16 mouse cellular contexts compared by ENCODE assay signal in the genomic region with DNA sequence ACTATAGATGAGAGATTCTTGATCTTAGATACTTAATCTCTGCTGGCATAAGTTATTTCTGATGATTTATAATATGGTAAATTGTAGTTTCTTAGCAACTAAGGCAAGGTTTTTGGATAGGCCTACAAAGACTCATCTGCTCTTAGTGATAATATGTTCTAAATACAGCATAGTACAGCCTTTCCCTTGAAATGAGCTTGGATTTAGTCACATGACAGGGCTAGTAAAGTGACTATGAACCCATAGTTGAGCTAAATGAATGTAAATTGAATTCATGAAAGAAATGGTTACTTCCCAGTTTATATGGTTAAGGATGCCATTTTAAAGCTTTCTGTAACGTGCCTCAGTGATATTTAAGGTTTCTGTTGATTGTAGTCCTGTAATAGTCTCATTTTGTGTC. TPM values are rescaled to one million over a fixed set of nuclear protein-coding genes. Genes with fewer than 3 reads are reported as not detected.
DNase-seq lines count a peak whose midpoint lies in the region; ATAC-seq and TF ChIP-seq lines count a peak whose summit lies in the region.
"Had no signal": no experiment of that assay in that cellular context is flagged by ENCODE, and none has a peak within 500 bp of the region (broad histone marks: within the 10 kb centered on the region; RNA-seq: fewer than 3 reads in every experiment).

No protein-coding gene starts in this region.

- H3K9me3 ChIP-seq in heart, embryonic 14.5 days (ENCODE audit: control insufficient read depth, low read length), result no peaks in the 10 kb centered on the region
- no peaks in the 10 kb centered on the region for H3K9me3 ChIP-seq in midbrain, embryonic 14.5 days (ENCODE audit: control insufficient read depth, low read length)
- no peaks in the 10 kb centered on the region for H3K9me3 ChIP-seq in midbrain, embryonic 11.5 days (ENCODE audit: control insufficient read depth, low read length)
- no peaks in the 10 kb centered on the region for H3K9me3 ChIP-seq in hindbrain, postnatal 0 days (ENCODE audit: low read length)
- no peaks in the 10 kb centered on the region for H3K9me3 ChIP-seq in neural tube, embryonic 14.5 days (ENCODE audit: control insufficient read depth, low read length)
- H3K9me3 ChIP-seq: embryonic facial prominence, embryonic 15.5 days; midbrain, embryonic 12.5 days had no signal

- H3K4me2 ChIP-seq in heart, embryonic 14.5 days (ENCODE audit: low read length), result peak overlapping the region; percentile 83
- peak overlapping the region; percentile 80 for H3K4me2 ChIP-seq in midbrain, embryonic 14.5 days (ENCODE audit: low read length)
- no peak overlapping the region for H3K4me2 ChIP-seq in midbrain, embryonic 11.5 days
- peak overlapping the region; percentile 76 for H3K4me2 ChIP-seq in hindbrain, postnatal 0 days (ENCODE audit: low read depth, low read length)
- H3K4me2 ChIP-seq in neural tube, embryonic 14.5 days (ENCODE audit: low read depth, low read length), result 0 out of 2 replicates have a peak overlapping the region, but pooled peaks have one; percentile 6

- H3K27me3 ChIP-seq in heart, embryonic 14.5 days (ENCODE audit: control insufficient read depth, insufficient read depth, low read length), result no peaks in the 10 kb centered on the region
- H3K27me3 ChIP-seq in midbrain, embryonic 14.5 days (ENCODE audit: control insufficient read depth, insufficient read depth, low read length), result no peaks in the 10 kb centered on the region
- no peaks in the 10 kb centered on the region for H3K27me3 ChIP-seq in midbrain, embryonic 11.5 days (ENCODE audit: control insufficient read depth, insufficient read depth, low read length)
- no peaks in the 10 kb centered on the region for H3K27me3 ChIP-seq in hindbrain, postnatal 0 days (ENCODE audit: insufficient read depth, low read length)
- H3K27me3 ChIP-seq in neural tube, embryonic 14.5 days (ENCODE audit: control insufficient read depth, insufficient read depth, low read length), result peaks cover 3% of the 10 kb centered on the region; the same call in 1 of the 2 replicates
- H3K27me3 ChIP-seq: embryonic facial prominence, embryonic 15.5 days; midbrain, embryonic 12.5 days; Patski had no signal

- WGBS in heart, embryonic 14.5 days, result 81% methylated on average over 1 of the region's 1 CpGs
- WGBS in midbrain, embryonic 14.5 days, result 80% methylated on average over 1 of the region's 1 CpGs
- WGBS in midbrain, embryonic 11.5 days, result 82% methylated on average over 1 of the region's 1 CpGs
- WGBS in hindbrain, postnatal 0 days, result 67% methylated on average over 1 of the region's 1 CpGs
- 55% methylated on average over 1 of the region's 1 CpGs for WGBS in neural tube, embryonic 14.5 days

- DNase-seq in heart, postnatal 36 days, result no peak
- DNase-seq in midbrain, embryonic 14.5 days, result no peak
- DNase-seq in midbrain, embryonic 11.5 days (ENCODE audit: low spot score, missing footprints), result no peak
- DNase-seq in hindbrain, postnatal 0 days (ENCODE audit: low spot score), result no peak
- no peak for DNase-seq in urinary bladder, postnatal 10 days (ENCODE audit: low spot score)
- DNase-seq: cerebellum, postnatal 36 days; heart, postnatal 4 days; kidney, adult 8-10 months; lung, adult 18-20 months; right cerebral cortex, postnatal 25 days; thymus, postnatal 14 days had no signal

- ATAC-seq in heart, embryonic 14.5 days (ENCODE audit: insufficient number of reproducible peaks, insufficient read depth, low FRiP score, low read depth), result no peak
- ATAC-seq in midbrain, embryonic 14.5 days (ENCODE audit: low FRiP score, low TSS enrichment), result no peak
- ATAC-seq in midbrain, embryonic 11.5 days (ENCODE audit: low FRiP score), result no peak
- no peak for ATAC-seq in hindbrain, postnatal 0 days
- ATAC-seq in neural tube, embryonic 14.5 days (ENCODE audit: low read depth), result no peak
- ATAC-seq: Patski had no signal

- intact Hi-C loops in heart, postnatal 36 days (cut with DNase I), result loop anchor here (5.0 kb wide), 1 partner anchor 33 kb away; no protein-coding TSS in a partner anchor

- TF ChIP-seq CTCF in hindbrain, postnatal 0 days (IDR thresholded peaks at IDR 0.05; ENCODE audit: low read depth), result no peak

- H3K27ac ChIP-seq in heart, embryonic 14.5 days (replicated peaks in 1 of 2; ENCODE audit: control insufficient read depth in 1 of 2, insufficient read depth in 1 of 2, low read depth in 2 of 2, low read length in 2 of 2), result no peak overlapping the region
- H3K27ac ChIP-seq in midbrain, embryonic 14.5 days (replicated peaks; ENCODE audit: low read depth, low read length), result no peak overlapping the region
- H3K27ac ChIP-seq in midbrain, embryonic 11.5 days (ENCODE audit: low read depth, low read length), result no peak overlapping the region
- no peak overlapping the region for H3K27ac ChIP-seq in hindbrain, postnatal 0 days
- no peak overlapping the region for H3K27ac ChIP-seq in neural tube, embryonic 14.5 days (ENCODE audit: low read depth, low read length)
- H3K27ac ChIP-seq: embryonic facial prominence, embryonic 15.5 days; midbrain, embryonic 12.5 days had no signal

- H3K9ac ChIP-seq in heart, embryonic 14.5 days (ENCODE audit: low read length), result no peak overlapping the region
- H3K9ac ChIP-seq in midbrain, embryonic 14.5 days (replicated peaks; ENCODE audit: low read length), result no peak overlapping the region
- H3K9ac ChIP-seq in midbrain, embryonic 11.5 days (ENCODE audit: low read length), result no peak overlapping the region
- no peak overlapping the region for H3K9ac ChIP-seq in hindbrain, postnatal 0 days (replicated peaks; ENCODE audit: low read length)
- no peak overlapping the region for H3K9ac ChIP-seq in neural tube, embryonic 14.5 days (replicated peaks; ENCODE audit: low read depth, low read length)
- H3K9ac ChIP-seq: embryonic facial prominence, embryonic 15.5 days had no signal

- H3K36me3 ChIP-seq in heart, embryonic 14.5 days (ENCODE audit: control insufficient read depth, insufficient read depth, low read length), result no peaks in the 10 kb centered on the region
- no peaks in the 10 kb centered on the region for H3K36me3 ChIP-seq in midbrain, embryonic 14.5 days (ENCODE audit: control insufficient read depth, insufficient read depth, low read length)
- H3K36me3 ChIP-seq in midbrain, embryonic 11.5 days (ENCODE audit: control insufficient read depth, insufficient read depth, low read length), result no peaks in the 10 kb centered on the region
- no peaks in the 10 kb centered on the region for H3K36me3 ChIP-seq in hindbrain, postnatal 0 days (ENCODE audit: insufficient read depth, low read length)
- no peaks in the 10 kb centered on the region for H3K36me3 ChIP-seq in neural tube, embryonic 14.5 days (ENCODE audit: control insufficient read depth, insufficient read depth, low read length)
- H3K36me3 ChIP-seq: midbrain, embryonic 12.5 days had no signal

- H3K4me3 ChIP-seq in heart, embryonic 14.5 days (ENCODE audit: control insufficient read depth in 1 of 2, insufficient read depth in 1 of 2, low read depth in 1 of 2, low read length in 2 of 2), result no peak overlapping the region; a peak in 1 of 4 replicates
- H3K4me3 ChIP-seq in midbrain, embryonic 14.5 days (replicated peaks; ENCODE audit: low read depth, low read length), result no peak overlapping the region
- H3K4me3 ChIP-seq in midbrain, embryonic 11.5 days (ENCODE audit: low read depth, low read length), result no peak overlapping the region
- no peak overlapping the region; the same call in 1 of the 2 replicates for H3K4me3 ChIP-seq in hindbrain, postnatal 0 days (ENCODE audit: low read length)
- H3K4me3 ChIP-seq in neural tube, embryonic 14.5 days (ENCODE audit: low read depth, low read length), result peak overlapping the region; percentile 93

- H3K4me1 ChIP-seq in heart, embryonic 14.5 days (ENCODE audit: control insufficient read depth in 2 of 2, insufficient read depth in 2 of 2, low read length in 2 of 2), result peaks cover 3 to 17% of the 10 kb centered on the region in 2 experiments; a peak in 3 of 4 replicates
- H3K4me1 ChIP-seq in midbrain, embryonic 14.5 days (ENCODE audit: control insufficient read depth, insufficient read depth, low read length), result peaks cover 15% of the 10 kb centered on the region
- peaks cover 12% of the 10 kb centered on the region for H3K4me1 ChIP-seq in midbrain, embryonic 11.5 days (ENCODE audit: control insufficient read depth, insufficient read depth, low read length)
- no peaks in the 10 kb centered on the region for H3K4me1 ChIP-seq in hindbrain, postnatal 0 days (ENCODE audit: insufficient read depth, low read length)
- H3K4me1 ChIP-seq in neural tube, embryonic 14.5 days (ENCODE audit: control insufficient read depth, insufficient read depth, low read length), result peaks cover 14% of the 10 kb centered on the region

RNA-seq across cellular contexts. Expression of gene Nptn, which starts 2.3 kb away (rescaled TPM):
- polyA plus RNA-seq in heart, embryonic 14.5 days (2014; fragmentation: Nextera tagmentation; extraction: Ambion mirVana), result 133 and 136 TPM in 2 replicates
- total RNA-seq in heart, postnatal 36 days (2021), result 100 to 1,000 TPM; 130 to 145 TPM
- 179 and 180 TPM in 2 replicates for polyA plus RNA-seq in midbrain, embryonic 14.5 days (2014; fragmentation: Nextera tagmentation; extraction: Ambion mirVana)
- polyA plus RNA-seq in midbrain, embryonic 11.5 days (2014; fragmentation: Nextera tagmentation; extraction: Ambion mirVana), result 60.7 and 66.1 TPM in 2 replicates
- 598 and 874 TPM in 2 replicates for total RNA-seq in hindbrain, postnatal 0 days (2014; rRNA removed)
- 267 and 268 TPM in 2 replicates for polyA plus RNA-seq in hindbrain, postnatal 0 days (2015; fragmentation: Nextera tagmentation; extraction: Ambion mirVana)
- polyA plus RNA-seq in neural tube, embryonic 14.5 days (2014; fragmentation: Nextera tagmentation; extraction: Ambion mirVana), result 220 and 255 TPM in 2 replicates

RNA-seq across cellular contexts. Expression of gene Cd276, which starts 29.1 kb away (rescaled TPM):
- polyA plus RNA-seq in heart, embryonic 14.5 days (2014; fragmentation: Nextera tagmentation; extraction: Ambion mirVana), result 30.9 and 31.0 TPM in 2 replicates
- 1 to 10 TPM; 8.1 to 9.9 TPM for total RNA-seq in heart, postnatal 36 days (2021)
- polyA plus RNA-seq in midbrain, embryonic 14.5 days (2014; fragmentation: Nextera tagmentation; extraction: Ambion mirVana), result 33.2 and 38.1 TPM in 2 replicates
- polyA plus RNA-seq in midbrain, embryonic 11.5 days (2014; fragmentation: Nextera tagmentation; extraction: Ambion mirVana), result 22.5 and 23.8 TPM in 2 replicates
- 23.1 and 27.2 TPM in 2 replicates for total RNA-seq in hindbrain, postnatal 0 days (2014; rRNA removed)
- polyA plus RNA-seq in hindbrain, postnatal 0 days (2015; fragmentation: Nextera tagmentation; extraction: Ambion mirVana), result 16.5 and 16.7 TPM in 2 replicates
- polyA plus RNA-seq in neural tube, embryonic 14.5 days (2014; fragmentation: Nextera tagmentation; extraction: Ambion mirVana), result 36.0 and 42.2 TPM in 2 replicates
